ENCODE assay signal across 8 mouse cellular contexts in genomic region chr7:80023621-80024435, GRCm38 (mm10). TPM values are rescaled to one million over a fixed set of nuclear protein-coding genes. Genes with fewer than 3 reads are reported as not detected.
DNase-seq lines count a peak whose midpoint lies in the region; ATAC-seq and TF ChIP-seq lines count a peak whose summit lies in the region.

No protein-coding gene starts in this region.

- H3K4me2 ChIP-seq in embryonic facial prominence, embryonic 12.5 days (replicated peaks), result peak overlapping the region; percentile 94
- no peak overlapping the region for H3K4me2 ChIP-seq in hindbrain, postnatal 0 days (ENCODE audit: low read depth, low read length)
- H3K4me2 ChIP-seq in lung, postnatal 0 days (replicated peaks; ENCODE audit: low read depth, low read length), result peak overlapping the region; percentile 95

- no peaks in the 10 kb centered on the region for H3K9me3 ChIP-seq in embryonic facial prominence, embryonic 12.5 days
- H3K9me3 ChIP-seq in hindbrain, postnatal 0 days (ENCODE audit: low read length), result no peaks in the 10 kb centered on the region
- H3K9me3 ChIP-seq in lung, postnatal 0 days (ENCODE audit: low read length), result no peaks in the 10 kb centered on the region

- no peak for ATAC-seq in embryonic facial prominence, embryonic 12.5 days (ENCODE audit: insufficient number of reproducible peaks, insufficient read depth, low FRiP score, low TSS enrichment)
- no peak for ATAC-seq in hindbrain, postnatal 0 days
- no peak for ATAC-seq in lung, postnatal 0 days

- no peaks in the 10 kb centered on the region for H3K27me3 ChIP-seq in cerebellum, adult 2 months (ENCODE audit: control insufficient read depth, insufficient read depth, low read length)
- H3K27me3 ChIP-seq in embryonic facial prominence, embryonic 12.5 days, result no peaks in the 10 kb centered on the region
- no peaks in the 10 kb centered on the region for H3K27me3 ChIP-seq in hindbrain, postnatal 0 days (ENCODE audit: insufficient read depth, low read length)
- no peaks in the 10 kb centered on the region for H3K27me3 ChIP-seq in lung, postnatal 0 days (replicated peaks; ENCODE audit: insufficient read depth, low read length)

- peak; percentile 58; the same call in 1 of the 2 replicates for TF ChIP-seq CTCF in cerebellum, adult 2 months (IDR thresholded peaks at IDR 0.05; ENCODE audit: borderline replicate concordance, insufficient read depth, low read depth, low read length)
- peak; percentile 64 for TF ChIP-seq CTCF in hindbrain, postnatal 0 days (IDR thresholded peaks at IDR 0.05; ENCODE audit: low read depth)
- peak; percentile 74 for TF ChIP-seq CTCF in lung, postnatal 0 days (IDR thresholded peaks at IDR 0.05)

- no peak overlapping the region for H3K9ac ChIP-seq in embryonic facial prominence, embryonic 12.5 days
- H3K9ac ChIP-seq in hindbrain, postnatal 0 days (replicated peaks; ENCODE audit: low read length), result no peak overlapping the region
- no peak overlapping the region for H3K9ac ChIP-seq in lung, postnatal 0 days (replicated peaks; ENCODE audit: low read depth)

- H3K4me3 ChIP-seq in cerebellum, adult 2 months (replicated peaks; ENCODE audit: insufficient read depth, low read depth, low read length), result no peak overlapping the region
- H3K4me3 ChIP-seq in embryonic facial prominence, embryonic 12.5 days, result peak overlapping the region; percentile 68
- H3K4me3 ChIP-seq in hindbrain, postnatal 0 days (ENCODE audit: low read length), result no peak overlapping the region
- no peak overlapping the region for H3K4me3 ChIP-seq in lung, postnatal 0 days (ENCODE audit: low read depth, low read length)

- peak in 1 of 2 experiments; percentile 25 for DNase-seq in cerebellum, adult 2 months
- no peak for DNase-seq in cerebellum, postnatal 4 days (ENCODE audit: low spot score in 2 of 2)
- DNase-seq in CD4-positive, CD25-positive, alpha-beta regulatory T cell, adult 2 months (ENCODE audit: low read depth, low spot score), result peak; percentile 79
- DNase-seq in hindbrain, postnatal 0 days (ENCODE audit: low spot score), result peak; percentile 60
- peak; percentile 79 for DNase-seq in lung, postnatal 0 days (ENCODE audit: low spot score)
- peak; percentile 56 to 66 for DNase-seq in spleen, postnatal 36 days (ENCODE audit: low spot score in 2 of 2)
- no peak for DNase-seq in urinary bladder, adult 18-20 months (ENCODE audit: low spot score in 2 of 2)

- peaks cover 3% of the 10 kb centered on the region; the same call in 1 of the 2 replicates for H3K4me1 ChIP-seq in cerebellum, adult 2 months (ENCODE audit: control insufficient read depth, insufficient read depth, low read length)
- H3K4me1 ChIP-seq in embryonic facial prominence, embryonic 12.5 days, result peaks cover 25% of the 10 kb centered on the region
- H3K4me1 ChIP-seq in hindbrain, postnatal 0 days (ENCODE audit: insufficient read depth, low read length), result peaks cover 12% of the 10 kb centered on the region; the same call in 1 of the 2 replicates
- no peaks in the 10 kb centered on the region; the same call in 1 of the 2 replicates for H3K4me1 ChIP-seq in lung, postnatal 0 days (ENCODE audit: insufficient read depth, low read depth, low read length)

- TF ChIP-seq EP300 in lung, postnatal 0 days (IDR thresholded peaks at IDR 0.05), result peak; percentile 27; the same call in 1 of the 2 replicates

- H3K36me3 ChIP-seq in embryonic facial prominence, embryonic 12.5 days, result no peaks in the 10 kb centered on the region
- no peaks in the 10 kb centered on the region for H3K36me3 ChIP-seq in hindbrain, postnatal 0 days (ENCODE audit: insufficient read depth, low read length)
- no peaks in the 10 kb centered on the region for H3K36me3 ChIP-seq in lung, postnatal 0 days (ENCODE audit: insufficient read depth, low read length)

- no peak overlapping the region for H3K27ac ChIP-seq in cerebellum, adult 2 months (ENCODE audit: insufficient read depth, low read length)
- peak overlapping the region; percentile 95; the same call in 1 of the 2 replicates for H3K27ac ChIP-seq in embryonic facial prominence, embryonic 12.5 days
- H3K27ac ChIP-seq in hindbrain, postnatal 0 days, result peak overlapping the region; percentile 95; the same call in 1 of the 2 replicates
- H3K27ac ChIP-seq in lung, postnatal 0 days (ENCODE audit: low read length), result peak overlapping the region; percentile 98; the same call in 1 of the 2 replicates

- TF ChIP-seq POLR2A in cerebellum, adult 2 months (IDR thresholded peaks at IDR 0.05; ENCODE audit: borderline replicate concordance, insufficient read depth, low read length), result no peak

- WGBS in cerebellum, adult 2 months, result 49% methylated on average over 5 of the region's 5 CpGs
- WGBS in embryonic facial prominence, embryonic 12.5 days, result 72% methylated on average over 5 of the region's 5 CpGs
- 62% methylated on average over 5 of the region's 5 CpGs for WGBS in hindbrain, postnatal 0 days
- WGBS in lung, postnatal 0 days, result 60% methylated on average over 5 of the region's 5 CpGs

RNA-seq across cellular contexts. Expression of gene Zfp710, which starts 0.8 kb away (rescaled TPM):
- 10.9 and 11.0 TPM in 2 replicates for polyA plus RNA-seq in cerebellum, adult 2 months (2012; rRNA removed)
- polyA plus RNA-seq in embryonic facial prominence, embryonic 12.5 days (2016; fragmentation: Nextera tagmentation; extraction: Ambion mirVana), result 21.6 and 22.2 TPM in 2 replicates
- 25.8 and 29.7 TPM in 2 replicates for total RNA-seq in hindbrain, postnatal 0 days (2014; rRNA removed)
- polyA plus RNA-seq in hindbrain, postnatal 0 days (2015; fragmentation: Nextera tagmentation; extraction: Ambion mirVana), result 8.4 and 10.3 TPM in 2 replicates
- 11.1 and 12.9 TPM in 2 replicates for polyA plus RNA-seq in lung, postnatal 0 days (2015; fragmentation: Nextera tagmentation; extraction: Ambion mirVana)

Comparison
In these comparisons a context has a peak if more than half of its experiments do, and no peak if none do; other contexts are left out.
1. DNase-seq: peak in CD4-positive, CD25-positive, alpha-beta regulatory T cell, adult 2 months (single experiment), hindbrain, postnatal 0 days (single experiment), lung, postnatal 0 days (single experiment) and spleen, postnatal 36 days (2 of 2); none in cerebellum, postnatal 4 days (0 of 2) and urinary bladder, adult 18-20 months (0 of 2).
2. Peak in every context shown above with its lines, with median percentiles within 50 percentile points of each other: CTCF ChIP-seq.